Mouse (Mus musculus): Measurements from ENCODE around the gene Olfr1178.

The Olfr1178 gene

GRCm38 (mm10) chr2:88386762-88387161 lies at the start of gene Olfr1178:
TSS of gene Olfr1178 (plus strand) at chr2:88387062.
- DNase-seq = no peak

- DNase-seq = no peak
Observed at GRCm38 (mm10) chr2:88346392-88346791, 40.5 kb upstream of the Olfr1178 start, which contains the start of gene Olfr1177-ps. TSS of gene Olfr1177-ps (minus strand) at chr2:88346492.

- DNase-seq = no peak
Observed at GRCm38 (mm10) chr2:88356304-88356703, 30.6 kb upstream of the Olfr1178 start.

GRCm38 (mm10) chr2:88406353-88406752 lies 19.5 kb downstream of the Olfr1178 start, which contains the start of gene Olfr1179:
TSS of gene Olfr1179 (minus strand) at chr2:88406453.
- no peak for DNase-seq

- no peak for DNase-seq
Observed at GRCm38 (mm10) chr2:88419051-88419450, 32.2 kb downstream of the Olfr1178 start, which contains the start of gene Olfr1180. TSS of gene Olfr1180 (minus strand) at chr2:88419151.

GRCm38 (mm10) chr2:88426071-88426470 lies 39.2 kb downstream of the Olfr1178 start, which contains the start of gene Olfr1181:
TSS of gene Olfr1181 (minus strand) at chr2:88426171.
- DNase-seq = no peak

- DNase-seq = no peak
Observed at GRCm38 (mm10) chr2:88449031-88449430, 62.2 kb downstream of the Olfr1178 start, which contains the start of gene Gm13757. TSS of gene Gm13757 (minus strand) at chr2:88449131.

Measured in kidney, postnatal 4 days (tissue).